Mouse (Mus musculus) layer of hippocampus, adult 18-20 months (tissue): ENCODE data around the gene Gm3099. TPM values are rescaled to one million over a fixed set of nuclear protein-coding genes. Genes with fewer than 3 reads are reported as not detected.
"Not testable (repeated sequence)": the region's sequence is repeated elsewhere in the genome, so short reads cannot be mapped to it uniquely, and the experiment has no call there.

Source experiments
- DNase-seq, 2 experiments: peaks; one replicate each; pipeline ENCODE4 v3.0.0; 2022; ENCODE audit warnings: low spot score in 2 of 2
- long read RNA-seq: library from polyadenylated mRNA; stranded (forward); transcript quantifications from one replicate; pipeline ENCODE4 v2.0.0, GENCODE M21; 2021
- total RNA-seq, 2 experiments: library from RNA; stranded (reverse); gene quantifications; 2 replicates each; pipeline ENCODE4 v1.2.3; 2021

The Gm3099 gene
- total RNA-seq: not detected
- long read RNA-seq: 0 reads

GRCm38 (mm10) chr14:3998094-3998493, at the start of gene Gm3099:
TSS of gene Gm3099 (plus strand) at chr14:3998394.
- DNase-seq: not testable (repeated sequence)

GRCm38 (mm10) chr14:3963247-3963646, 34.9 kb upstream of the Gm3099 start, which contains the start of gene Gm3095:
TSS of gene Gm3095 (plus strand) at chr14:3963547.
- not testable (repeated sequence) for DNase-seq

- not testable (repeated sequence) for DNase-seq
These were observed 25.4 kb downstream of the Gm3099 start, which contains the start of gene Gm5796 for GRCm38 (mm10) chr14:4023641-4024040. TSS of gene Gm5796 (plus strand) at chr14:4023941.

Other genes starting within 250 kb of the Gm3099 start
- gene Gm3002, start 188.3 kb upstream of the Gm3099 start, total RNA-seq: under 1 TPM; 0.32 to 0.86 TPM
- gene Gm3033, start 152.1 kb upstream of the Gm3099 start, total RNA-seq: not detected
- under 1 TPM in 1 of 2 experiments, not detected in 1; 0.18 TPM for gene Gm2916, start 114.2 kb upstream of the Gm3099 start, total RNA-seq
- gene Gm3029, start 66.6 kb upstream of the Gm3099 start, total RNA-seq: not detected
- gene Gm3095, start 34.8 kb upstream of the Gm3099 start, total RNA-seq: under 1 TPM in 1 of 2 experiments, not detected in 1; 0.36 TPM
- gene Gm5796, start 25.5 kb downstream of the Gm3099 start, total RNA-seq: 1 to 10 TPM; 4.7 to 5.5 TPM
- gene Gm3115, start 85.7 kb downstream of the Gm3099 start, total RNA-seq: under 1 TPM; 0.18 to 0.22 TPM
- gene Gm8108, start 112.1 kb downstream of the Gm3099 start, total RNA-seq: 1 to 10 TPM; 6.6 to 8.6 TPM
- not detected for gene Gm3127, start 166.6 kb downstream of the Gm3099 start, total RNA-seq
- 1 to 10 TPM in 1 of 2 experiments, under 1 TPM in 1; 0.25 to 1.8 TPM for gene Gm2974, start 184.2 kb downstream of the Gm3099 start, total RNA-seq